Mouse (Mus musculus) testis, adult 2 months (tissue): ENCODE measurements around the gene Lrrc32.

ENCODE experiments used
- CTCF ChIP-seq: fragments of 200-500 bp; IDR thresholded peaks from 2 replicates; pipeline ENCODE4 v1.5.1; 2012; ENCODE audit warnings: low read depth, mild to moderate bottlenecking, inconsistent platforms, low read length, moderate library complexity; ENCODE audit not compliant: control insufficient read depth, insufficient read depth, insufficient replicate concordance
- POLR2A ChIP-seq: fragments of 200-500 bp; IDR thresholded peaks from 2 replicates; pipeline ENCODE4 v1.6.1; 2012; ENCODE audit warnings: low read depth, mild to moderate bottlenecking, inconsistent platforms, low read length, moderate library complexity; ENCODE audit not compliant: control insufficient read depth

GRCm38 (mm10) chr7:98489623-98490084 lies 571 bp downstream of the Lrrc32 start:
- TF ChIP-seq POLR2A = peak; percentile 25; the same call in 1 of the 2 replicates
- TF ChIP-seq CTCF = no peak
